Comparison of ENCODE assay signal across 22 mouse cellular contexts in the genomic region with DNA sequence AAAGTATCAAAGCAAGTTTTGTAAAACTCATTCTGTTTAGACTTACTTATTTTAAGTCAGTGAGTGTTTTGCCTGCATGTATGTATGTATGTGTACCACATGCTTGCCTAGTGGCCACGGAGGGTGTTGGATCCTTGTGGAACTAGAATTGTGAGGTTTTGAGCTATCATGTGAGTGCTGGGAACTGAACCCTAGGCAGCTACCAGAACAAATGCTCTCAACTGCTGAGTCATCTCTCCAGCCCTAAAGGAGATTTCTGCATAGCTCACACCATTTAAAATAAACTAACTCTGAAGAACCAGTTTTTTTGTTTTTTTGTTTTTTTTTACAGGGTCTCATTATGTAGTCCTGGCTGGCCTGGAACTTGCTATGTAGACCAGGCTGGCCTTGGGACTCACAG. TPM values are rescaled to one million over a fixed set of nuclear protein-coding genes. Genes with fewer than 3 reads are reported as not detected.
DNase-seq lines count a peak whose midpoint lies in the region; ATAC-seq and TF ChIP-seq lines count a peak whose summit lies in the region.
"Had no signal": no experiment of that assay in that cellular context is flagged by ENCODE, and none has a peak within 500 bp of the region (broad histone marks: within the 10 kb centered on the region; RNA-seq: fewer than 3 reads in every experiment).

No protein-coding gene starts in this region.

- no peak for TF ChIP-seq CTCF in ES-Bruce4 (IDR thresholded peaks at IDR 0.05; ENCODE audit: low read depth, low read length)

- no peak for TF ChIP-seq EP300 in ES-Bruce4 (IDR thresholded peaks at IDR 0.05; ENCODE audit: insufficient read depth, low read depth, low read length)

- H3K9me3 ChIP-seq in intestine, embryonic 14.5 days (ENCODE audit: control insufficient read depth, low read length), result no peaks in the 10 kb centered on the region
- H3K9me3 ChIP-seq in intestine, embryonic 16.5 days (ENCODE audit: control insufficient read depth, low read length), result no peaks in the 10 kb centered on the region
- no peaks in the 10 kb centered on the region for H3K9me3 ChIP-seq in ES-Bruce4 (replicated peaks; ENCODE audit: control insufficient read depth, insufficient read depth, low read length, poor library complexity, severe bottlenecking)
- H3K9me3 ChIP-seq: forebrain, embryonic 10.5 days; forebrain, embryonic 13.5 days; hindbrain, embryonic 10.5 days; hindbrain, embryonic 13.5 days had no signal

- H3K9ac ChIP-seq in intestine, embryonic 14.5 days (ENCODE audit: low read length), result no peak overlapping the region
- no peak overlapping the region for H3K9ac ChIP-seq in intestine, embryonic 16.5 days (ENCODE audit: low read depth, low read length)
- no peak overlapping the region for H3K9ac ChIP-seq in ES-Bruce4 (ENCODE audit: low read depth, poor library complexity, severe bottlenecking)
- H3K9ac ChIP-seq: forebrain, embryonic 13.5 days; hindbrain, embryonic 13.5 days had no signal

- peak; percentile 48 for DNase-seq in intestine, embryonic 14.5 days (ENCODE audit: low spot score)
- DNase-seq in 3T3-L1 (ENCODE audit: low read depth, low spot score) (peak; percentile 35), R1 (ENCODE audit: low read depth, low spot score) (peak; percentile 75)
- DNase-seq in cerebellum, adult 18-20 months, result no peak
- DNase-seq in thymus, postnatal 0 days (ENCODE audit: low spot score), result no peak
- DNase-seq: adrenal gland, postnatal 25 days; cerebellum, adult 11-12 months; cerebellum, adult 9-10 months; gastrocnemius, postnatal 10 days; gastrocnemius, postnatal 36 days; heart, postnatal 36 days; kidney, adult 8-10 months had no signal

- H3K4me1 ChIP-seq in intestine, embryonic 14.5 days (replicated peaks; ENCODE audit: control insufficient read depth, insufficient read depth, low read length), result no peaks in the 10 kb centered on the region
- H3K4me1 ChIP-seq in intestine, embryonic 16.5 days (ENCODE audit: control insufficient read depth, insufficient read depth, low read length), result no peaks in the 10 kb centered on the region
- peaks cover 3% of the 10 kb centered on the region for H3K4me1 ChIP-seq in ES-Bruce4 (ENCODE audit: control insufficient read depth, insufficient read depth, low read length)
- H3K4me1 ChIP-seq: forebrain, embryonic 13.5 days; hindbrain, embryonic 13.5 days had no signal

- no peaks in the 10 kb centered on the region for H3K36me3 ChIP-seq in intestine, embryonic 14.5 days (ENCODE audit: control insufficient read depth, insufficient read depth, low read length)
- H3K36me3 ChIP-seq in intestine, embryonic 16.5 days (ENCODE audit: control insufficient read depth, insufficient read depth, low read length), result no peaks in the 10 kb centered on the region
- no peaks in the 10 kb centered on the region for H3K36me3 ChIP-seq in ES-Bruce4 (ENCODE audit: control insufficient read depth, insufficient read depth, low read length, poor library complexity, severe bottlenecking)
- H3K36me3 ChIP-seq: forebrain, embryonic 10.5 days; hindbrain, embryonic 10.5 days; hindbrain, embryonic 13.5 days had no signal

- TF ChIP-seq POLR2A in ES-Bruce4 (IDR thresholded peaks at IDR 0.05; ENCODE audit: insufficient read depth, low read length), result no peak

- no peak overlapping the region for H3K4me3 ChIP-seq in intestine, embryonic 14.5 days (ENCODE audit: low read depth, low read length)
- H3K4me3 ChIP-seq in intestine, embryonic 16.5 days (ENCODE audit: low read length), result no peak overlapping the region
- no peak overlapping the region for H3K4me3 ChIP-seq in ES-Bruce4 (ENCODE audit: low read depth, low read length)
- H3K4me3 ChIP-seq: forebrain, embryonic 10.5 days; forebrain, embryonic 13.5 days; hindbrain, embryonic 10.5 days; hindbrain, embryonic 13.5 days had no signal

- no peak overlapping the region for H3K4me2 ChIP-seq in intestine, embryonic 14.5 days (ENCODE audit: low read length)
- no peak overlapping the region for H3K4me2 ChIP-seq in intestine, embryonic 16.5 days (ENCODE audit: low read depth, low read length)
- H3K4me2 ChIP-seq: forebrain, embryonic 13.5 days; heart, embryonic 11.5 days; hindbrain, embryonic 13.5 days had no signal

- no peak for ATAC-seq in intestine, embryonic 14.5 days (replicated peaks; ENCODE audit: low FRiP score, low TSS enrichment, low read depth)
- no peak for ATAC-seq in intestine, embryonic 16.5 days
- ATAC-seq: forebrain, embryonic 13.5 days; forebrain, embryonic 16.5 days; hindbrain, embryonic 16.5 days; intestine, postnatal 0 days had no signal

- H3K27me3 ChIP-seq in intestine, embryonic 14.5 days (replicated peaks; ENCODE audit: control insufficient read depth, insufficient read depth, low read length), result no peaks in the 10 kb centered on the region
- H3K27me3 ChIP-seq in intestine, embryonic 16.5 days (replicated peaks; ENCODE audit: control insufficient read depth, insufficient read depth, low read length), result no peaks in the 10 kb centered on the region
- no peaks in the 10 kb centered on the region for H3K27me3 ChIP-seq in ES-Bruce4 (ENCODE audit: control insufficient read depth, insufficient read depth, low read length, poor library complexity, severe bottlenecking)

- no peak overlapping the region for H3K27ac ChIP-seq in intestine, embryonic 14.5 days (ENCODE audit: low read depth)
- no peak overlapping the region for H3K27ac ChIP-seq in intestine, embryonic 16.5 days (ENCODE audit: low read length)
- H3K27ac ChIP-seq in ES-Bruce4 (ENCODE audit: insufficient read depth, low read length), result peak overlapping the region; percentile 79
- H3K27ac ChIP-seq: forebrain, embryonic 10.5 days; forebrain, embryonic 13.5 days; hindbrain, embryonic 10.5 days; hindbrain, embryonic 13.5 days had no signal

- 56% methylated on average over 1 of the region's 1 CpGs for WGBS in intestine, embryonic 14.5 days
- WGBS in intestine, embryonic 16.5 days, result 44% methylated on average over 1 of the region's 1 CpGs

RNA-seq across cellular contexts. Expression of a gene that starts 6.5 kb away (rescaled TPM):
- polyA plus RNA-seq in intestine, embryonic 14.5 days (2014; fragmentation: Nextera tagmentation; extraction: Ambion mirVana), result 1.3 and 2.7 TPM in 2 replicates
- polyA plus RNA-seq in intestine, embryonic 16.5 days (2015; fragmentation: Nextera tagmentation; extraction: Ambion mirVana), result 1.8 and 2.2 TPM in 2 replicates
- 62.0 and 64.3 TPM in 2 replicates for polyA plus RNA-seq in ES-Bruce4 (2011; ENCODE audit: insufficient read depth, insufficient read length, low read depth, missing spikeins)
- polyA plus RNA-seq in thymus, postnatal 0 days (2015; fragmentation: Nextera tagmentation; extraction: Ambion mirVana), result 2.3 and 2.6 TPM in 2 replicates

RNA-seq across cellular contexts. Expression of a gene that starts 11.4 kb away (rescaled TPM):
- polyA plus RNA-seq in intestine, embryonic 14.5 days (2014; fragmentation: Nextera tagmentation; extraction: Ambion mirVana), result 7.2 and 10.2 TPM in 2 replicates
- polyA plus RNA-seq in intestine, embryonic 16.5 days (2015; fragmentation: Nextera tagmentation; extraction: Ambion mirVana), result 4.4 and 6.0 TPM in 2 replicates
- polyA plus RNA-seq in ES-Bruce4 (2011; ENCODE audit: insufficient read depth, insufficient read length, low read depth, missing spikeins), result 5.9 and 10.5 TPM in 2 replicates
- polyA plus RNA-seq in thymus, postnatal 0 days (2015; fragmentation: Nextera tagmentation; extraction: Ambion mirVana), result 7.5 and 7.6 TPM in 2 replicates

RNA-seq across cellular contexts. Expression of a gene that starts 39.7 kb away (rescaled TPM):
- 15.8 and 16.5 TPM in 2 replicates for polyA plus RNA-seq in intestine, embryonic 14.5 days (2014; fragmentation: Nextera tagmentation; extraction: Ambion mirVana)
- 4.5 and 4.9 TPM in 2 replicates for polyA plus RNA-seq in intestine, embryonic 16.5 days (2015; fragmentation: Nextera tagmentation; extraction: Ambion mirVana)
- polyA plus RNA-seq in ES-Bruce4 (2011; ENCODE audit: insufficient read depth, insufficient read length, low read depth, missing spikeins), result 47.6 and 49.5 TPM in 2 replicates
- 3.9 and 4.6 TPM in 2 replicates for polyA plus RNA-seq in thymus, postnatal 0 days (2015; fragmentation: Nextera tagmentation; extraction: Ambion mirVana)

Comparison
In these comparisons a context has a peak if more than half of its experiments do, and no peak if none do; other contexts are left out.
1. DNase-seq: peak in intestine, embryonic 14.5 days (single experiment), 3T3-L1 (single experiment) and R1 (single experiment); none in cerebellum, adult 18-20 months (0 of 2) and thymus, postnatal 0 days (single experiment).
2. RNA of a gene that starts 6.5 kb away (polyA plus RNA-seq): 62.0 to 64.3 TPM in ES-Bruce4; 1.3 to 2.7 TPM in intestine, embryonic 14.5 days, 2.3 to 2.6 TPM in thymus, postnatal 0 days and 1.8 to 2.2 TPM in intestine, embryonic 16.5 days; every median in the first group is over 10 times any median in the second.